In genomic region chr9:99243190-99243894, GRCm38 (mm10) we compare ENCODE assay signal across 7 mouse cellular contexts. TPM values are rescaled to one million over a fixed set of nuclear protein-coding genes. Genes with fewer than 3 reads are reported as not detected.
DNase-seq lines count a peak whose midpoint lies in the region; ATAC-seq and TF ChIP-seq lines count a peak whose summit lies in the region.

TSS of gene Cep70 (plus strand) at chr9:99243367.

- under 1% methylated on average over 66 of the region's 66 CpGs for WGBS in embryonic facial prominence, embryonic 12.5 days
- WGBS in kidney, adult 2 months, result under 1% methylated on average over 66 of the region's 66 CpGs
- under 1% methylated on average over 66 of the region's 66 CpGs for WGBS in limb, embryonic 12.5 days
- under 1% methylated on average over 66 of the region's 66 CpGs for WGBS in midbrain, embryonic 15.5 days
- under 1% methylated on average over 66 of the region's 66 CpGs for WGBS in spleen, adult 2 months

- peaks cover 7% of the 10 kb centered on the region for H3K4me1 ChIP-seq in embryonic facial prominence, embryonic 12.5 days
- peaks cover 2% of the 10 kb centered on the region; the same call in 1 of the 2 replicates for H3K4me1 ChIP-seq in kidney, adult 2 months (ENCODE audit: control insufficient read depth, insufficient read depth, low read length)
- peaks cover 6% of the 10 kb centered on the region; the same call in 1 of the 2 replicates for H3K4me1 ChIP-seq in limb, embryonic 12.5 days (replicated peaks)
- H3K4me1 ChIP-seq in midbrain, embryonic 15.5 days, result peaks cover 25% of the 10 kb centered on the region
- no peaks in the 10 kb centered on the region; the same call in 1 of the 2 replicates for H3K4me1 ChIP-seq in spleen, adult 2 months (ENCODE audit: control insufficient read depth, insufficient read depth, insufficient read length)

- peak within 1 kb of the TSS; percentile 78 for H3K27ac ChIP-seq in embryonic facial prominence, embryonic 12.5 days
- H3K27ac ChIP-seq in kidney, adult 2 months (ENCODE audit: insufficient read depth, low read depth, low read length), result peak within 1 kb of the TSS; percentile 44; the same call in 1 of the 2 replicates
- H3K27ac ChIP-seq in limb, embryonic 12.5 days, result peak within 1 kb of the TSS; percentile 76
- peak within 1 kb of the TSS; percentile 80 for H3K27ac ChIP-seq in midbrain, embryonic 15.5 days
- H3K27ac ChIP-seq in spleen, adult 2 months (ENCODE audit: insufficient read depth, low read length), result peak within 1 kb of the TSS; percentile 78

- no peaks in the 10 kb centered on the region for H3K9me3 ChIP-seq in embryonic facial prominence, embryonic 12.5 days
- no peaks in the 10 kb centered on the region for H3K9me3 ChIP-seq in limb, embryonic 12.5 days
- no peaks in the 10 kb centered on the region for H3K9me3 ChIP-seq in midbrain, embryonic 15.5 days

- peak within 1 kb of the TSS; percentile 72 for H3K9ac ChIP-seq in embryonic facial prominence, embryonic 12.5 days
- peak within 1 kb of the TSS; percentile 76 for H3K9ac ChIP-seq in limb, embryonic 12.5 days (replicated peaks)
- H3K9ac ChIP-seq in midbrain, embryonic 15.5 days, result peak within 1 kb of the TSS; percentile 44

- DNase-seq in adrenal gland, postnatal 25 days, result peak; percentile 97
- peak; percentile 97 for DNase-seq in heart, adult 18-20 months
- peak; percentile 98 for DNase-seq in kidney, adult 2 months
- DNase-seq in spleen, adult 2 months (ENCODE audit: low read depth in 1 of 2, low spot score in 2 of 2), result peak; percentile 91 to 96

- TF ChIP-seq CTCF in kidney, adult 2 months (conservative IDR thresholded peaks at IDR 0.05; ENCODE audit: insufficient read depth, insufficient read length, low read depth, low read length), result no peak
- no peak for TF ChIP-seq CTCF in spleen, adult 2 months (IDR thresholded peaks at IDR 0.05; ENCODE audit: extremely low read depth, insufficient read depth, insufficient read length, insufficient replicate concordance)

- H3K27me3 ChIP-seq in embryonic facial prominence, embryonic 12.5 days, result no peaks in the 10 kb centered on the region
- H3K27me3 ChIP-seq in kidney, adult 2 months (replicated peaks; ENCODE audit: control insufficient read depth, insufficient read depth, low read length), result no peaks in the 10 kb centered on the region
- H3K27me3 ChIP-seq in limb, embryonic 12.5 days, result no peaks in the 10 kb centered on the region
- no peaks in the 10 kb centered on the region for H3K27me3 ChIP-seq in midbrain, embryonic 15.5 days (replicated peaks)
- H3K27me3 ChIP-seq in spleen, adult 2 months (ENCODE audit: control insufficient read depth, insufficient read depth, low read length), result no peaks in the 10 kb centered on the region

- TF ChIP-seq POLR2A in kidney, adult 2 months (IDR thresholded peaks at IDR 0.05; ENCODE audit: low read depth, low read length), result peak; percentile 10
- TF ChIP-seq POLR2A in spleen, adult 2 months (IDR thresholded peaks at IDR 0.05; ENCODE audit: low read depth, low read length), result peak; percentile 44

- 0 out of 2 replicates have a peak, but pooled peaks cover 2% of the 10 kb centered on the region for H3K36me3 ChIP-seq in embryonic facial prominence, embryonic 12.5 days
- no peaks in the 10 kb centered on the region for H3K36me3 ChIP-seq in kidney, adult 2 months (ENCODE audit: control insufficient read depth, insufficient read depth, low read length)
- peaks cover 18% of the 10 kb centered on the region; the same call in 1 of the 2 replicates for H3K36me3 ChIP-seq in limb, embryonic 12.5 days
- H3K36me3 ChIP-seq in midbrain, embryonic 15.5 days (replicated peaks), result no peaks in the 10 kb centered on the region; the same call in 1 of the 2 replicates
- 0 out of 2 replicates have a peak, but pooled peaks cover under 1% of the 10 kb centered on the region for H3K36me3 ChIP-seq in spleen, adult 2 months (ENCODE audit: control insufficient read depth, insufficient read depth, low read length)

- peak within 1 kb of the TSS; percentile 89 for H3K4me3 ChIP-seq in embryonic facial prominence, embryonic 12.5 days
- peak within 1 kb of the TSS; percentile 84 for H3K4me3 ChIP-seq in kidney, adult 2 months (ENCODE audit: insufficient read depth, low read depth, low read length)
- peak within 1 kb of the TSS; percentile 84 for H3K4me3 ChIP-seq in limb, embryonic 12.5 days (replicated peaks)
- peak within 1 kb of the TSS; percentile 53 for H3K4me3 ChIP-seq in midbrain, embryonic 15.5 days
- peak within 1 kb of the TSS; percentile 87 for H3K4me3 ChIP-seq in spleen, adult 2 months (ENCODE audit: extremely low read depth, insufficient read depth, insufficient read length)

- H3K4me2 ChIP-seq in embryonic facial prominence, embryonic 12.5 days (replicated peaks), result peak within 1 kb of the TSS; percentile 76
- peak within 1 kb of the TSS; percentile 69 for H3K4me2 ChIP-seq in limb, embryonic 12.5 days
- peak within 1 kb of the TSS; percentile 66 for H3K4me2 ChIP-seq in midbrain, embryonic 15.5 days

- ATAC-seq in embryonic facial prominence, embryonic 12.5 days (ENCODE audit: insufficient number of reproducible peaks, insufficient read depth, low FRiP score, low TSS enrichment), result peak; percentile 94
- peak; percentile 96 for ATAC-seq in limb, embryonic 12.5 days (ENCODE audit: insufficient number of reproducible peaks, insufficient read depth, low FRiP score, low TSS enrichment, low read depth)
- peak; percentile 95 for ATAC-seq in midbrain, embryonic 15.5 days (replicated peaks)

RNA-seq across cellular contexts. Expression of gene Cep70, which starts in this region (rescaled TPM):
- total RNA-seq in adrenal gland, postnatal 25 days (2021), result 7.5 and 11.7 TPM in 2 replicates
- polyA plus RNA-seq in embryonic facial prominence, embryonic 12.5 days (2016; fragmentation: Nextera tagmentation; extraction: Ambion mirVana), result 49.1 and 51.4 TPM in 2 replicates
- 1 to 10 TPM; 6.8 to 7.3 TPM for total RNA-seq in heart, adult 18-20 months (2021)
- 1.4 and 2.2 TPM in 2 replicates for polyA plus RNA-seq in kidney, adult 2 months (2012; rRNA removed)
- 47.4 and 47.6 TPM in 2 replicates for polyA plus RNA-seq in limb, embryonic 12.5 days (2016; fragmentation: Nextera tagmentation; extraction: Ambion mirVana)
- polyA plus RNA-seq in midbrain, embryonic 15.5 days (2015; fragmentation: Nextera tagmentation; extraction: Ambion mirVana), result 62.6 and 63.5 TPM in 2 replicates
- 1.0 and 1.3 TPM in 2 replicates for polyA plus RNA-seq in spleen, adult 2 months (2012; rRNA removed)

Comparison
In these comparisons a context has a peak if more than half of its experiments do, and no peak if none do; other contexts are left out.
1. Peak in every context shown above with its lines: DNase-seq, ATAC-seq, H3K4me3 ChIP-seq and H3K27ac ChIP-seq.
2. RNA of gene Cep70 (polyA plus RNA-seq): 62.6 to 63.5 TPM in midbrain, embryonic 15.5 days, 49.1 to 51.4 TPM in embryonic facial prominence, embryonic 12.5 days and 47.4 to 47.6 TPM in limb, embryonic 12.5 days; 1.4 to 2.2 TPM in kidney, adult 2 months and 1.0 to 1.3 TPM in spleen, adult 2 months; every median in the first group is over 10 times any median in the second.